Mouse (Mus musculus): ENCODE measurements around the gene H2-Ke6.
"Not testable (repeated sequence)": the region's sequence is repeated elsewhere in the genome, so short reads cannot be mapped to it uniquely, and the experiment has no call there.

Gene H2-Ke6

DNA sequence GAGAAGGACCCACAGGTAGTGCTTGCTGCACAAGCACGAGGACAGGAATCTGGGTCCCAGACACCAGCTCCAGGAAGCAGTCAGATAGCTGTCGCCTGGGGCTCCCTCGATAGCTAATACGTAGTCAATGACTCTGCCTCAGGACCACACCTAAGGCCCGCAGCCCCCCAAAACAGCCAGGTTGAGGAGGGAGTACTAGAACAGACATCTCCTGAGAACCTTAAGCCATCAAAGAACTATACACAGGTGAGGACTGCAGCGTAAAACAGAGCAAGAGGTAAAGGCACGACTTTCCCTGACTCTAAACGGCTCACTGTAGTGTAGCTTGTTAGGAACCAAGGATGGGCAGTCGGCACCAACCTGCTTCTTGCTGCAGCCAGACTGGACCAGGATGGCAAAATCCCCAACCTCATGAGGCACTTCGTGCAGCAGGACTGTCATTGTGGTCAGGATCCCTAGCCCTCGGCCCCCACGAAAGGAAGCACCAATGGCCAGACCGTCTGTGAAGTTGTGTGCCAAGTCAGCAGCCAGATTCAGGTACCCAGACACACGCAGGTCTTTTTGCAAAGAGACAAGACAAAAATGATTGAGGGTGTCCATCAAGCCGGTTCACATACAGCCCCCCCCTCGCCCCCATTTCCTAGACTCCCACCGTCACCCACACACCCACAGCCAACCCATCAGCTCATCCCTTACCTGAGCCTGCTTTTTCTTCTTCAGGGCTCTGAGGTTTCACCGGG lies 1.5 kb upstream of the H2-Ke6 start:
- DNase-seq (ENCODE audit: low spot score): peak; percentile 11

DNA sequence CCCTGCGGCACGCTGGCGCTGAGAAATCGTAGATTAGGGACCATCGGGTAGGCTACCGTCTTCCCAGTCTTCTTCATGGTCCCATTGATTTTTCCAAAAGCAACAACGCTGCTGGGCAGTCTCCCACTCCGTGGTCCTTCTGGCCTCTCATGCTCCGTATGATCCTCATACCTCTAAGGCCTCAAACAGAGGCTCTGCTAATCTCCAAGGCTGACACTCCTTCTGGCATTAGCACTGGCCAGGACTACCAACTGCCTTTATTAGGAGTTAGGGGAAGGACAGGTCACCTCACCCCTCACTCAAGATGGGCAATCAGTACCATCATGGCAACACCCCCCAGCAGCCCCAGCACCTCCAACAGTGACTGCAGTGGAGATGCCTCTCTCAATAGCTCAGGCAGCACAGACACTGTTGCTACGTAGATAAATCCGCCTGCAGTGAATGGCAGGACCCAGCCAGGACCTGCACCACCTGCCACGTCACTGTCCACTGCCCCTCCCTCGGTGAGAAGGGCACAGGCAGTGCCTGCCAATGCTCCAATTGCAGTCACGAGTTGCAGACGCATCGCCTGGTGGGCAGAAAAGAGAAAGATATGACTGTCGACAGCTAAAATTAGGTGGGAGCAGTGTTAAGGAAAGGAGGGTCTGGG lies 765 bp upstream of the H2-Ke6 start:
- peak; percentile 23 for DNase-seq (ENCODE audit: low spot score)

DNA sequence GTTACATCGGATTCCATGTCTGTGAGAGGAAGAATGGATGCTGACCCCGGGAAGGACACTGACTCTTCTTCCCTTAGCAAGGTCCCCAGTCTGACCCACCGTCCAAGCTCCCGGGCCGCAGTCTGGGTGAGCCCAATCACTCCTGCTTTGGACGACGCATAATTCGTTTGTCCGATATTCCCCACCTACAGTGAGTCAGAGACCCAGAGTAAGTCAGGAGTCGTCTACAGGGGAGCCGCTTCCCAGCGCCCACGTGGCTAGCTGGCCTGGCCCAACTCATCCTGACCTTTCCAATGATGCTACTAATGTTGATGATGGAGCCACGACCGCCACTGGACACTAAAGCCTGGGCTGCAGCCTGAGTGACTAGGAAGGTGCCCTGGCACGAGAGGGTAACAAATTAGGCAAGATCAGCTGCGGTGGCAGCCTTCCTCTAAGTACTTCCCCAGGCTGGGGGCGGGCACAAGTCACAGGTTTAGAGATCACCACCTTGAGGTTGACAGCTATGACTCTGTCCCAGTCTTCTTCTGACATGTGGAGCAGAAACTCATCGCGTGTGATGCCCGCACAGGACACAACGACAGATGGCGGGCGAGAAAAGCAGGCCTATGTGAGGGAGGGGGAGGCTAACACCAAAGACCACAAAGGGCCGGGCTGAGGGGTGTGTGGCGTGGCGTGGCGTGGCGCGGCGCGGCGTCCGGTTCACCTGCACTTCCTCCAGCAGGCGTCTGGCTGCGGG lies 774 bp downstream of the H2-Ke6 start:
- peak; percentile 32 for DNase-seq (ENCODE audit: low spot score)

- peak; percentile 20 for DNase-seq (ENCODE audit: low spot score)
Measured at GRCm38 (mm10) chr17:34026221-34026620, 1.6 kb downstream of the H2-Ke6 start.

- DNase-seq (ENCODE audit: low spot score): peak; percentile 18
Measured at GRCm38 (mm10) chr17:34025756-34026151, 2.1 kb downstream of the H2-Ke6 start.

GRCm38 (mm10) chr17:34024861-34025755 lies 2.8 kb downstream of the H2-Ke6 start:
- peak; percentile 9 for DNase-seq (ENCODE audit: low spot score)

GRCm38 (mm10) chr17:34024317-34024821 lies 3.5 kb downstream of the H2-Ke6 start, which contains the start of gene Ring1:
Gene Ring1, minus strand, starts transcription at chr17:34024680.
- peak; percentile 86 for DNase-seq (ENCODE audit: low spot score)

DNA sequence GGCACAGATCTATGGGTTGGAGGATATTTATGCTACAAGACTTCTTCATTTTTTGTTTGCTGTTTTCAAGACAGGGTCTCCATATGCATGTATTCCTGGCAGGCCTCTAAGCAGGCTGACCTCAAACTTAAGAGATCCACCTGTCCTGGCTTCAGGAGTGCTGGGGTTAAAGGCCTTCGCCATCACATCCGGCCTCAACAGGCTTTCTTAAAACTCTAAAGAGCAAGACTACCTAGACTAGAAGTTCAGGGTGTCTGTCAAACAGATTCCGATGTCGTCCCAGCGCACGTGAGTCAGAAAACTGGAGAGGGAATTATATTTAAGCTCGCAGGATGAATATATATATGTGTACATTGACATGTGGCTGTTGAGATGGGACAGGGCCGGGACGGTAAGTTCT lies 4.2 kb downstream of the H2-Ke6 start:
- no peak for DNase-seq (ENCODE audit: low spot score)

DNA sequence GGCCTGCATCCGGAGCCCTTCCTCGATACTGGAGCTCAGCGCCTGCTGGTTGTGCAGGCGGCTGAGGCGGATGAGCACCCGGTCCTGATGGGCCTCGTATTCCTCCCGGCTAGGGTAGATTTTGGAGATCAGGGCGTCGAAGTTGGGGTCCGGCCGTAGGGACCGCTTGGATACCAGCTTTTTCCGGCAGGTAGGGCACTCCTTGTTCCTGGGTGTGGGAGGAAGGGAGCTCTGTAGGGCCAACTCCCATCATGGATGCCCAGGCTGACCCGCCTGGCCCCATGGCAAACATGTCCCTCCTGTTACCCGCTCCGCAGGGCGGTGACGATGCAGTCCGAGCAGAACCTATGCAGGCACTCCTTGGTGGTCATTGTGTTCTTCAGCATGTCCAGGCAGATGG lies 4.9 kb downstream of the H2-Ke6 start:
- peak; percentile 9 for DNase-seq (ENCODE audit: low spot score)

DNA sequence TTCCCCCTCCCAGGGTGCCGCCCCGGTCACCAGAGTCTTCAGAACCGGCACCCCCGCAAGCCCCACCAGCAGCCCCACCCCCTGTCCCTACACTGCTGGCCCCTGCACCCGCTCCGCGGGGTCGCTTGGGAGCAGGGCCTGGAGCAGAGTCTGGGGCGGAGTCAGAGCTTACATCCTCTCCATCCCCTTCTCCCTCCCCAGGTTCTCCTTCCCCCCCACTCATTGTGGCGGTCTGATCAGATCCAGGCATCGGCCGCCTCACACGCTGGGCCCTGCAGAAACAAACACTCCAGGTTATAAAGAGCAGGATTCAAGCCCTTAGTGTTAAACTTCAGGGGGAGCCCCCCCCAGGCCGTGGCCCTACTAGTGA lies 5.5 kb downstream of the H2-Ke6 start:
- DNase-seq (ENCODE audit: low spot score): peak; percentile 11

- DNase-seq (ENCODE audit: low spot score): peak; percentile 29
Measured at GRCm38 (mm10) chr17:34021539-34022413, 6.1 kb downstream of the H2-Ke6 start.

- DNase-seq (ENCODE audit: low spot score): no peak
Measured at GRCm38 (mm10) chr17:34013436-34013835, 14.4 kb downstream of the H2-Ke6 start.

GRCm38 (mm10) chr17:34010156-34010555 lies 17.7 kb downstream of the H2-Ke6 start:
- DNase-seq (ENCODE audit: low spot score): no peak

GRCm38 (mm10) chr17:34006570-34006969 lies 21.3 kb downstream of the H2-Ke6 start:
- DNase-seq (ENCODE audit: low spot score): no peak

GRCm38 (mm10) chr17:34003426-34003825 lies 24.4 kb downstream of the H2-Ke6 start:
- no peak for DNase-seq (ENCODE audit: low spot score)

GRCm38 (mm10) chr17:34000796-34001195 lies 27.1 kb downstream of the H2-Ke6 start:
- DNase-seq (ENCODE audit: low spot score): not testable (repeated sequence)

- DNase-seq (ENCODE audit: low spot score): peak; percentile 85
Measured at GRCm38 (mm10) chr17:34000150-34000537, 27.7 kb downstream of the H2-Ke6 start, which contains the start of gene H2-K1. Gene H2-K1, minus strand, starts transcription at chr17:34000347.

- DNase-seq (ENCODE audit: low spot score): peak; percentile 30
Measured at GRCm38 (mm10) chr17:33999341-34000149, 28.3 kb downstream of the H2-Ke6 start.

DNA sequence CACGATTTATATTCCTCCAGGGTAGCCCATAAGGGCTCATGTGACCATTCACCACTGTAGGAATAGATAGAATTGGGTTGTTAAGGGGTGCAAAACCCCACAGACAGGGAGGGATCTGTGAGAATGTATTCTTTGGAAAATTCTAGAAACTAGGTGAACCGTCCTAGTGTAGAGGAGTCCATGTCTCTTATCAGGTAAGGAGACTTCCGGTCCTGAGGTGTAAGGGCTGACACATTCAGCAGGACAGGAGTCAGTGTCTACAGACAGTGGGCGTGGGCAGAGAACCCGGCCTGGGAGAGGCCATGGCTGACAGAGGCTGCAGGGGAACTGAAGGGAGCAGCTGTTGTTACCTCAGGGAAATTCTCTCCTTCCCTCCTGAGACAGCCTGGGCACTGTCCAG lies 29.2 kb downstream of the H2-Ke6 start:
- DNase-seq (ENCODE audit: low spot score): not testable (repeated sequence)

GRCm38 (mm10) chr17:33997025-33997424 lies 30.8 kb downstream of the H2-Ke6 start:
- not testable (repeated sequence) for DNase-seq (ENCODE audit: low spot score)

Data from testis, postnatal 14 days (tissue).